Mouse (Mus musculus): ENCODE results near the gene Srcin1. TPM values are rescaled to one million over a fixed set of nuclear protein-coding genes. Genes with fewer than 3 reads are reported as not detected.

Srcin1 gene
- polyA plus RNA-seq, 1 experiment from 2014 or later: 0.08 TPM

- H3K36me3 ChIP-seq: no peaks in the 10 kb centered on the region
- H3K27me3 ChIP-seq (replicated peaks): peaks cover 13% of the 10 kb centered on the region; the same call in 1 of the 2 replicates
- no peak overlapping the region for H3K9ac ChIP-seq
- 25% methylated on average over 6 of the region's 6 CpGs for WGBS
- H3K4me3 ChIP-seq: no peak overlapping the region
- no peak overlapping the region for H3K4me2 ChIP-seq
- no peaks in the 10 kb centered on the region for H3K4me1 ChIP-seq
- peak overlapping the region; percentile 58 for H3K27ac ChIP-seq (replicated peaks)
- ATAC-seq (ENCODE audit: extremely low read depth, insufficient number of reproducible peaks, low FRiP score, low TSS enrichment): no peak
- no peaks in the 10 kb centered on the region for H3K9me3 ChIP-seq
Measured at GRCm38 (mm10) chr11:97602223-97602622, 26.2 kb upstream of the Srcin1 start.

GRCm38 (mm10) chr11:97599104-97599503 lies 23.1 kb upstream of the Srcin1 start:
- H3K4me1 ChIP-seq: no peaks in the 10 kb centered on the region
- 82% methylated on average over 8 of the region's 8 CpGs for WGBS
- ATAC-seq (ENCODE audit: extremely low read depth, insufficient number of reproducible peaks, low FRiP score, low TSS enrichment): no peak
- H3K36me3 ChIP-seq: no peaks in the 10 kb centered on the region
- no peaks in the 10 kb centered on the region for H3K9me3 ChIP-seq
- H3K4me2 ChIP-seq: no peak overlapping the region
- no peak overlapping the region for H3K27ac ChIP-seq (replicated peaks)
- H3K27me3 ChIP-seq (replicated peaks): no peaks in the 10 kb centered on the region; the same call in 1 of the 2 replicates
- no peak overlapping the region for H3K9ac ChIP-seq
- no peak overlapping the region for H3K4me3 ChIP-seq

GRCm38 (mm10) chr11:97597945-97598691 lies 22.1 kb upstream of the Srcin1 start:
- no peak overlapping the region for H3K27ac ChIP-seq (replicated peaks)
- ATAC-seq (ENCODE audit: extremely low read depth, insufficient number of reproducible peaks, low FRiP score, low TSS enrichment): no peak
- no peak overlapping the region for H3K4me3 ChIP-seq

GRCm38 (mm10) chr11:97594136-97594535 lies 18.1 kb upstream of the Srcin1 start:
- Histone ChIP-seq H3K9ac (no peak overlapping the region), H3K27me3 (replicated peaks) (peaks cover 8% of the 10 kb centered on the region), H3K27ac (replicated peaks) (no peak overlapping the region), H3K4me3 (no peak overlapping the region), H3K9me3 (no peaks in the 10 kb centered on the region), H3K36me3 (no peaks in the 10 kb centered on the region), H3K4me1 (peaks cover 9% of the 10 kb centered on the region), H3K4me2 (peak overlapping the region; percentile 18; the same call in 1 of the 2 replicates)
- no peak for ATAC-seq (ENCODE audit: extremely low read depth, insufficient number of reproducible peaks, low FRiP score, low TSS enrichment)
- WGBS: 35% methylated on average over 6 of the region's 6 CpGs

More at GRCm38 (mm10) chr11:97597945-97598691, 22.1 kb upstream of the Srcin1 start:
- Histone ChIP-seq H3K9me3 (no peaks in the 10 kb centered on the region), H3K27me3 (replicated peaks) (no peaks in the 10 kb centered on the region; the same call in 1 of the 2 replicates), H3K9ac (no peak overlapping the region), H3K4me2 (no peak overlapping the region), H3K36me3 (no peaks in the 10 kb centered on the region), H3K4me1 (no peaks in the 10 kb centered on the region)
- 68% methylated on average over 10 of the region's 10 CpGs for WGBS

- H3K9ac ChIP-seq: no peak overlapping the region
- H3K9me3 ChIP-seq: no peaks in the 10 kb centered on the region
- WGBS: 55% methylated on average over 5 of the region's 5 CpGs
- no peak overlapping the region for H3K4me2 ChIP-seq
- H3K27ac ChIP-seq (replicated peaks): no peak overlapping the region
- H3K4me1 ChIP-seq: peaks cover 10% of the 10 kb centered on the region
- no peaks in the 10 kb centered on the region for H3K36me3 ChIP-seq
- H3K27me3 ChIP-seq (replicated peaks): peaks cover 8% of the 10 kb centered on the region
- ATAC-seq (ENCODE audit: extremely low read depth, insufficient number of reproducible peaks, low FRiP score, low TSS enrichment): no peak
- H3K4me3 ChIP-seq: no peak overlapping the region
Measured at GRCm38 (mm10) chr11:97591910-97592309, 15.9 kb upstream of the Srcin1 start.

GRCm38 (mm10) chr11:97590227-97590960 lies 14.4 kb upstream of the Srcin1 start:
- Histone ChIP-seq H3K4me2 (0 out of 2 replicates have a peak overlapping the region, but pooled peaks have one; percentile 7), H3K4me3 (no peak overlapping the region), H3K27me3 (replicated peaks) (peaks cover 8% of the 10 kb centered on the region), H3K36me3 (no peaks in the 10 kb centered on the region), H3K9ac (0 out of 2 replicates have a peak overlapping the region, but pooled peaks have one; percentile 2), H3K9me3 (no peaks in the 10 kb centered on the region), H3K27ac (replicated peaks) (no peak overlapping the region), H3K4me1 (peaks cover 18% of the 10 kb centered on the region)
- WGBS: 35% methylated on average over 24 of the region's 24 CpGs
- ATAC-seq (ENCODE audit: extremely low read depth, insufficient number of reproducible peaks, low FRiP score, low TSS enrichment): no peak

- 9% methylated on average over 10 of the region's 10 CpGs for WGBS
- no peaks in the 10 kb centered on the region for H3K9me3 ChIP-seq
- no peak overlapping the region for H3K4me3 ChIP-seq
- no peak for ATAC-seq (ENCODE audit: extremely low read depth, insufficient number of reproducible peaks, low FRiP score, low TSS enrichment)
- peaks cover 8% of the 10 kb centered on the region for H3K27me3 ChIP-seq (replicated peaks)
- H3K27ac ChIP-seq (replicated peaks): no peak overlapping the region
- H3K4me2 ChIP-seq: no peak overlapping the region
- H3K36me3 ChIP-seq: no peaks in the 10 kb centered on the region
- peaks cover 18% of the 10 kb centered on the region for H3K4me1 ChIP-seq
- 0 out of 2 replicates have a peak overlapping the region, but pooled peaks have one; percentile 16 for H3K9ac ChIP-seq
Measured at GRCm38 (mm10) chr11:97589216-97589615, 13.2 kb upstream of the Srcin1 start.

- ATAC-seq (ENCODE audit: extremely low read depth, insufficient number of reproducible peaks, low FRiP score, low TSS enrichment): peak; percentile 61
- Histone ChIP-seq H3K4me3 (no peak overlapping the region), H3K4me2 (no peak overlapping the region), H3K9me3 (no peaks in the 10 kb centered on the region), H3K27ac (replicated peaks) (peak overlapping the region; percentile 53; the same call in 1 of the 2 replicates), H3K9ac (no peak overlapping the region), H3K36me3 (no peaks in the 10 kb centered on the region), H3K27me3 (replicated peaks) (peaks cover 10% of the 10 kb centered on the region), H3K4me1 (peaks cover 18% of the 10 kb centered on the region)
- 27% methylated on average over 10 of the region's 10 CpGs for WGBS
Measured at GRCm38 (mm10) chr11:97585932-97586331, 9.9 kb upstream of the Srcin1 start.

GRCm38 (mm10) chr11:97584476-97584875 lies 8.5 kb upstream of the Srcin1 start:
- H3K9me3 ChIP-seq: no peaks in the 10 kb centered on the region
- no peak for ATAC-seq (ENCODE audit: extremely low read depth, insufficient number of reproducible peaks, low FRiP score, low TSS enrichment)
- peaks cover 9% of the 10 kb centered on the region for H3K27me3 ChIP-seq (replicated peaks)
- WGBS: 66% methylated on average over 7 of the region's 7 CpGs
- H3K36me3 ChIP-seq: no peaks in the 10 kb centered on the region
- no peak overlapping the region for H3K4me2 ChIP-seq
- no peak overlapping the region for H3K27ac ChIP-seq (replicated peaks)
- H3K9ac ChIP-seq: no peak overlapping the region
- H3K4me1 ChIP-seq: peaks cover 12% of the 10 kb centered on the region
- H3K4me3 ChIP-seq: no peak overlapping the region

- ATAC-seq (ENCODE audit: extremely low read depth, insufficient number of reproducible peaks, low FRiP score, low TSS enrichment): no peak
Measured at GRCm38 (mm10) chr11:97579088-97579857, 3.3 kb upstream of the Srcin1 start.

GRCm38 (mm10) chr11:97578286-97578685 lies 2.3 kb upstream of the Srcin1 start:
- 34% methylated on average over 2 of the region's 2 CpGs for WGBS
- Histone ChIP-seq H3K9ac (no peak overlapping the region), H3K4me3 (no peak overlapping the region), H3K27me3 (replicated peaks) (peaks cover 69% of the 10 kb centered on the region), H3K4me2 (no peak overlapping the region), H3K4me1 (peaks cover 15% of the 10 kb centered on the region), H3K9me3 (no peaks in the 10 kb centered on the region), H3K36me3 (no peaks in the 10 kb centered on the region), H3K27ac (replicated peaks) (no peak overlapping the region)
- no peak for ATAC-seq (ENCODE audit: extremely low read depth, insufficient number of reproducible peaks, low FRiP score, low TSS enrichment)

More at GRCm38 (mm10) chr11:97579088-97579857, 3.3 kb upstream of the Srcin1 start:
- peaks cover 9% of the 10 kb centered on the region for H3K4me1 ChIP-seq
- WGBS: 25% methylated on average over 10 of the region's 10 CpGs
- H3K27me3 ChIP-seq (replicated peaks): peaks cover 59% of the 10 kb centered on the region
- no peaks in the 10 kb centered on the region for H3K9me3 ChIP-seq
- no peaks in the 10 kb centered on the region for H3K36me3 ChIP-seq
- no peak overlapping the region for H3K4me3 ChIP-seq
- no peak overlapping the region for H3K9ac ChIP-seq
- H3K27ac ChIP-seq (replicated peaks): no peak overlapping the region
- H3K4me2 ChIP-seq: no peak overlapping the region
